Mouse (Mus musculus) heart, postnatal 0 days (tissue): ENCODE results near the gene Kdelc2.

ENCODE experiments used
- CTCF ChIP-seq: IDR thresholded peaks from 2 replicates; pipeline ENCODE4 v1.5.1; 2016; ENCODE audit warnings: antibody characterized with exemption, control low read depth, low read depth
- EP300 ChIP-seq: IDR thresholded peaks from 2 replicates; pipeline ENCODE4 v1.6.1; 2016; ENCODE audit warnings: antibody characterized with exemption, low read depth

DNA sequence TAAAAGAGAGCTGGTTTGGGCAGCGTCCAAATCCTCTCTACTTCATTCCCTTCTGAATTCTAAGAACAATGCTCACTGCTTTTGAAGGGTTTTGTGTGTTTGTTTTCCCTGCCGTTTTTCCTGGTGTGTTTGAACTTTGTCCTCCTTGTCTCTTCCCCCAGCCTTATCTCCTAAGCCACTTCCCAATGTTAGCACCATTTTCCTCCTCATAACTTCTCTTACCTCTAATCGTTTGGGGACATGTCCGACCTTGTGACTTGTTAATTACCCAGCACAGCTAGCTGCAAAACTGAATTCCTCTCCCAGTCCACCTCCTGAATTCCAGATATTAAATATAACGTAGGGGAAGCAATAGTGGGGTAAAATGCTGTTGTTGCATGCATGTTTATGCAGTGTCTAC, 6.2 kb upstream of the Kdelc2 start:
- TF ChIP-seq CTCF (no peak), EP300 (no peak)
